Mouse (Mus musculus): ENCODE measurements around the gene Gucy1b2. TPM values are rescaled to one million over a fixed set of nuclear protein-coding genes. Genes with fewer than 3 reads are reported as not detected.

Gene Gucy1b2
- polyA plus RNA-seq, 1 experiment: 0.12 TPM

- Histone ChIP-seq H3K27ac (ENCODE audit: control insufficient read depth, insufficient read depth, low read depth, low read length) (no peak overlapping the region), H3K36me3 (ENCODE audit: control insufficient read depth, insufficient read depth, low read length) (no peaks in the 10 kb centered on the region), H3K27me3 (ENCODE audit: control insufficient read depth, insufficient read depth, low read length) (no peaks in the 10 kb centered on the region), H3K4me3 (ENCODE audit: control insufficient read depth, low read depth, low read length) (no peak overlapping the region), H3K4me1 (ENCODE audit: control insufficient read depth, insufficient read depth, low read length) (no peaks in the 10 kb centered on the region)
- TF ChIP-seq POLR2A (IDR thresholded peaks at IDR 0.05; ENCODE audit: control insufficient read depth, low read depth, low read length) (no peak), CTCF (IDR thresholded peaks at IDR 0.05; ENCODE audit: control insufficient read depth, insufficient read depth, insufficient replicate concordance, low read depth, low read length) (no peak)
Observed at GRCm38 (mm10) chr14:62350890-62351289, 105.2 kb downstream of the Gucy1b2 start.

- no peaks in the 10 kb centered on the region for H3K36me3 ChIP-seq (ENCODE audit: control insufficient read depth, insufficient read depth, low read length)
- no peaks in the 10 kb centered on the region for H3K4me1 ChIP-seq (ENCODE audit: control insufficient read depth, insufficient read depth, low read length)
- no peak overlapping the region for H3K4me3 ChIP-seq (ENCODE audit: control insufficient read depth, low read depth, low read length)
- no peak overlapping the region for H3K27ac ChIP-seq (ENCODE audit: control insufficient read depth, insufficient read depth, low read depth, low read length)
- no peaks in the 10 kb centered on the region for H3K27me3 ChIP-seq (ENCODE audit: control insufficient read depth, insufficient read depth, low read length)
- TF ChIP-seq CTCF (IDR thresholded peaks at IDR 0.05; ENCODE audit: control insufficient read depth, insufficient read depth, insufficient replicate concordance, low read depth, low read length): no peak
- no peak for TF ChIP-seq POLR2A (IDR thresholded peaks at IDR 0.05; ENCODE audit: control insufficient read depth, low read depth, low read length)
Observed at GRCm38 (mm10) chr14:62350186-62350585, 105.9 kb downstream of the Gucy1b2 start.

GRCm38 (mm10) chr14:62349786-62350185, 106.3 kb downstream of the Gucy1b2 start:
- Histone ChIP-seq H3K27ac (ENCODE audit: control insufficient read depth, insufficient read depth, low read depth, low read length) (no peak overlapping the region), H3K36me3 (ENCODE audit: control insufficient read depth, insufficient read depth, low read length) (no peaks in the 10 kb centered on the region), H3K27me3 (ENCODE audit: control insufficient read depth, insufficient read depth, low read length) (no peaks in the 10 kb centered on the region), H3K4me1 (ENCODE audit: control insufficient read depth, insufficient read depth, low read length) (no peaks in the 10 kb centered on the region), H3K4me3 (ENCODE audit: control insufficient read depth, low read depth, low read length) (no peak overlapping the region)
- TF ChIP-seq POLR2A (IDR thresholded peaks at IDR 0.05; ENCODE audit: control insufficient read depth, low read depth, low read length): no peak
- no peak for TF ChIP-seq CTCF (IDR thresholded peaks at IDR 0.05; ENCODE audit: control insufficient read depth, insufficient read depth, insufficient replicate concordance, low read depth, low read length)

- H3K27me3 ChIP-seq (ENCODE audit: control insufficient read depth, insufficient read depth, low read length): no peaks in the 10 kb centered on the region
- no peak for TF ChIP-seq POLR2A (IDR thresholded peaks at IDR 0.05; ENCODE audit: control insufficient read depth, low read depth, low read length)
- TF ChIP-seq CTCF (IDR thresholded peaks at IDR 0.05; ENCODE audit: control insufficient read depth, insufficient read depth, insufficient replicate concordance, low read depth, low read length): no peak
- no peak overlapping the region for H3K27ac ChIP-seq (ENCODE audit: control insufficient read depth, insufficient read depth, low read depth, low read length)
- H3K4me1 ChIP-seq (ENCODE audit: control insufficient read depth, insufficient read depth, low read length): no peaks in the 10 kb centered on the region
- H3K36me3 ChIP-seq (ENCODE audit: control insufficient read depth, insufficient read depth, low read length): no peaks in the 10 kb centered on the region
- H3K4me3 ChIP-seq (ENCODE audit: control insufficient read depth, low read depth, low read length): no peak overlapping the region
Observed at GRCm38 (mm10) chr14:62347103-62347502, 109.0 kb downstream of the Gucy1b2 start.

GRCm38 (mm10) chr14:62346570-62346969, 109.5 kb downstream of the Gucy1b2 start:
- TF ChIP-seq POLR2A (IDR thresholded peaks at IDR 0.05; ENCODE audit: control insufficient read depth, low read depth, low read length) (no peak), CTCF (IDR thresholded peaks at IDR 0.05; ENCODE audit: control insufficient read depth, insufficient read depth, insufficient replicate concordance, low read depth, low read length) (no peak)
- Histone ChIP-seq H3K27ac (ENCODE audit: control insufficient read depth, insufficient read depth, low read depth, low read length) (no peak overlapping the region), H3K36me3 (ENCODE audit: control insufficient read depth, insufficient read depth, low read length) (no peaks in the 10 kb centered on the region), H3K4me3 (ENCODE audit: control insufficient read depth, low read depth, low read length) (no peak overlapping the region), H3K27me3 (ENCODE audit: control insufficient read depth, insufficient read depth, low read length) (no peaks in the 10 kb centered on the region), H3K4me1 (ENCODE audit: control insufficient read depth, insufficient read depth, low read length) (no peaks in the 10 kb centered on the region)

Other genes with a start within 250 kb of the Gucy1b2 start
- 1.2 and 1.4 TPM in 2 replicates for gene Rnaseh2b, start 163.7 kb downstream of the Gucy1b2 start, polyA plus RNA-seq (2012; rRNA removed)
- gene Dleu7, start 163.2 kb downstream of the Gucy1b2 start, polyA plus RNA-seq (2012; rRNA removed): 0.30 and 0.44 TPM in 2 replicates
- 2.2 and 3.2 TPM in 2 replicates for gene Fam124a, start 99.4 kb upstream of the Gucy1b2 start, polyA plus RNA-seq (2012; rRNA removed)
- 0.66 and 0.96 TPM in 2 replicates for gene Gm4131, start 110.6 kb upstream of the Gucy1b2 start, polyA plus RNA-seq (2012; rRNA removed)
- gene Serpine3, start 207.4 kb upstream of the Gucy1b2 start, polyA plus RNA-seq (2012; rRNA removed): 0.07 TPM in 1 of 2 replicates, not detected in the other